Mouse (Mus musculus) layer of hippocampus, postnatal 10 days (tissue): Measurements from ENCODE around the gene Vmn1r159. TPM values are rescaled to one million over a fixed set of nuclear protein-coding genes. Genes with fewer than 3 reads are reported as not detected.
"Not testable (repeated sequence)": the region's sequence is repeated elsewhere in the genome, so short reads cannot be mapped to it uniquely, and the experiment has no call there.

Experiments used
- DNase-seq, 2 experiments: peaks; one replicate each; pipeline ENCODE4 v3.0.0; 2021; ENCODE audit warnings: low spot score in 2 of 2
- long read RNA-seq: library from polyadenylated mRNA; stranded (forward); transcript quantifications from one replicate; pipeline ENCODE4 v2.0.0, GENCODE M21; 2023
- total RNA-seq, 2 experiments: library from RNA; stranded (reverse); gene quantifications; 2 replicates each; pipeline ENCODE4 v1.2.3; 2021

Gene Vmn1r159
- total RNA-seq: not detected
- long read RNA-seq: 0 reads

GRCm38 (mm10) chr7:22843505-22843904 is at the start of gene Vmn1r159:
Vmn1r159 (minus strand) TSS chr7:22843605.
- not testable (repeated sequence) for DNase-seq

DNA sequence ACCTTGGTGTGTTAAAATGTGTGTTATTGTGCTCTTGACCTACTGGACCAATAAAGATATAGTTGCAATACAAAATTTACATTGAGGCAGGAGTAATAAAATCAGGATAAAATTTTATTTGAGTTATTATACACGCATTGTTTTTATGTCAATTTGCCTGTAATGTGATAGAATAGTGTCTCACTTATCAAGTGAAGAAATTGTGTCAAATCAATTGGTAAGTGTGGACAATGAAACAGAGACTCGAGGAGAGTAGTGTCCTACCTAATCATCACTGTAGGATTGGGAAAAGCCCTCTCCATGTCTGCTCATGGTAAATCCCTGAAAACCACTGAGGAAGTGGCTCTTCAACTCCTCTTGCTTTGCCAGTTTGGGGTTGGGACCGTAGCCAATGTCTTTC is 27.5 kb upstream of the Vmn1r159 start, which contains the start of gene Vmn1r160:
TSS of gene Vmn1r160 (plus strand) at position 301 of the 400 bp plus-strand sequence.
- DNase-seq: not testable (repeated sequence)

Other genes starting within 250 kb of the Vmn1r159 start
- gene Vmn1r155, start 185.6 kb downstream of the Vmn1r159 start, total RNA-seq: not detected
- gene Gm8693, start 151.3 kb downstream of the Vmn1r159 start, total RNA-seq: not detected
- not detected for gene Gm4567, start 123.9 kb downstream of the Vmn1r159 start, total RNA-seq
- not detected for gene Vmn1r157, start 81.9 kb downstream of the Vmn1r159 start, total RNA-seq
- not detected for gene Vmn1r158, start 52.8 kb downstream of the Vmn1r159 start, total RNA-seq
- gene Vmn1r160, start 27.6 kb upstream of the Vmn1r159 start, total RNA-seq: not detected
- gene Gm4214, start 141.1 kb upstream of the Vmn1r159 start, total RNA-seq: not detected
- gene Gm4216, start 176.3 kb upstream of the Vmn1r159 start, total RNA-seq: not detected
- gene Vmn1r163, start 211.9 kb upstream of the Vmn1r159 start, total RNA-seq: not detected
- not detected for gene Gm8720, start 223.9 kb upstream of the Vmn1r159 start, total RNA-seq